Mouse (Mus musculus): Measurements from ENCODE around the gene Bak1.

- no peak for TF ChIP-seq TCF12 (IDR thresholded peaks at IDR 0.05; ENCODE audit: low read depth, low read length)
- no peak for TF ChIP-seq CTCF (IDR thresholded peaks at IDR 0.05 in 2 of 3, conservative IDR thresholded peaks at IDR 0.05 in 1 of 3; ENCODE audit: control insufficient read depth in 1 of 3, insufficient read depth in 1 of 3, low read depth in 2 of 3, low read length in 3 of 3, poor library complexity in 1 of 3, severe bottlenecking in 1 of 3)
- TF ChIP-seq USF1 (IDR thresholded peaks at IDR 0.05; ENCODE audit: low read depth, low read length): no peak
- no peak for TF ChIP-seq ZNF384 (IDR thresholded peaks at IDR 0.05; ENCODE audit: low read depth, low read length)
- no peak for TF ChIP-seq NRF1 (IDR thresholded peaks at IDR 0.05; ENCODE audit: insufficient read depth, low read depth, low read length, poor library complexity, severe bottlenecking)
- TF ChIP-seq POLR2AphosphoS5 (IDR thresholded peaks at IDR 0.05; ENCODE audit: borderline replicate concordance, low read depth, low read length): no peak
- no peak for TF ChIP-seq POLR2A (IDR thresholded peaks at IDR 0.05; ENCODE audit: control insufficient read depth in 1 of 2, insufficient read depth in 1 of 2, low read depth in 1 of 2, low read length in 2 of 2, poor library complexity in 1 of 2)
These were observed 45.0 kb upstream of the Bak1 start for GRCm38 (mm10) chr17:27073778-27074177.

Data from MEL (cell line).